Mouse (Mus musculus): ENCODE results near the gene Hoxb5. TPM values are rescaled to one million over a fixed set of nuclear protein-coding genes. Genes with fewer than 3 reads are reported as not detected.
A peak's percentile ranks its signal among the peaks of the same experiment; 100 is the strongest.

Hoxb5 gene
- polyA plus RNA-seq, 1 experiment from 2014 or later: not detected

- Histone ChIP-seq H3K27ac (ENCODE audit: low read length) (no peak within 1 kb of the TSS), H3K4me3 (replicated peaks; ENCODE audit: low read length) (no peak within 1 kb of the TSS), H3K9me3 (ENCODE audit: control insufficient read depth, low read length) (no peaks in the 10 kb centered on the region), H3K4me2 (ENCODE audit: low read length) (peak within 1 kb of the TSS; percentile 2; the same call in 1 of the 2 replicates), H3K4me1 (replicated peaks; ENCODE audit: control insufficient read depth, insufficient read depth, low read length) (peaks cover 4% of the 10 kb centered on the region; the same call in 1 of the 2 replicates), H3K36me3 (ENCODE audit: control insufficient read depth, insufficient read depth) (no peaks in the 10 kb centered on the region), H3K9ac (replicated peaks; ENCODE audit: low read depth, low read length) (no peak within 1 kb of the TSS), H3K27me3 (replicated peaks; ENCODE audit: control insufficient read depth, insufficient read depth, low read length) (peaks cover 86% of the 10 kb centered on the region)
- 2% methylated on average over 42 of the region's 43 CpGs for WGBS
- ATAC-seq: no peak
Measured at GRCm38 (mm10) chr11:96285771-96286738, 17.1 kb upstream of the Hoxb5 start, which contains the start of gene Hoxb7. Gene Hoxb7 (plus strand): TSS chr11:96286623.

DNA sequence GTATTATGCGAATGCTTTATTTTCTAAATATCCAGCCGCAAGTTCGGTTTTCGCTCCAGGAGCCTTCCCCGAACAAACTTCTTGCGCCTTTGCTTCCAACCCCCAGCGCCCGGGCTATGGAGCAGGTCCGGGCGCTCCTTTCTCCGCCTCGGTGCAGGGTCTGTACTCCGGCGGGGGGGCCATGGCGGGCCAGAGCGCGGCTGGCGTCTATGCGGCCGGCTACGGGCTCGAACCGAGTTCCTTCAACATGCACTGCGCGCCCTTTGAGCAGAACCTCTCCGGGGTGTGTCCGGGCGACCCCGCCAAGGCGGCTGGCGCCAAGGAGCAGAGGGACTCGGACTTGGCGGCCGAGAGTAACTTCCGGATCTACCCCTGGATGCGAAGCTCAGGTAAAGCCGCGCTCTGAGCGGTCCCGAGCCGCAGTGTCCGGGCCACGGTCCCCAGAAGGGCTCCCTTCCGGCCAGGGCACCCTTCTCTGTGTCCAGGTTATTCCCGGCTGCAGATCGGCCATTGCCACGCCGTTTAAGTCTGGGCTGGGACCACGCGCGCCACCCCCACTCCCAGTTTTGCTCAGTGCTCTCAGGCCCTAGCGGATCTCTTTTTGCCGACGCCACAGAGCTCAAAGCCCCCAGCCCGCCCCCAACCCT is 16.3 kb upstream of the Hoxb5 start:
- no peaks in the 10 kb centered on the region for H3K36me3 ChIP-seq (ENCODE audit: control insufficient read depth, insufficient read depth)
- no peak overlapping the region for H3K27ac ChIP-seq (ENCODE audit: low read length)
- H3K4me1 ChIP-seq (replicated peaks; ENCODE audit: control insufficient read depth, insufficient read depth, low read length): peaks cover 4% of the 10 kb centered on the region; the same call in 1 of the 2 replicates
- H3K9ac ChIP-seq (replicated peaks; ENCODE audit: low read depth, low read length): no peak overlapping the region
- peak overlapping the region; percentile 2; the same call in 1 of the 2 replicates for H3K4me2 ChIP-seq (ENCODE audit: low read length)
- under 1% methylated on average over 55 of the region's 55 CpGs for WGBS
- H3K4me3 ChIP-seq (replicated peaks; ENCODE audit: low read length): no peak overlapping the region
- H3K27me3 ChIP-seq (replicated peaks; ENCODE audit: control insufficient read depth, insufficient read depth, low read length): peaks cover 86% of the 10 kb centered on the region
- H3K9me3 ChIP-seq (ENCODE audit: control insufficient read depth, low read length): no peaks in the 10 kb centered on the region
- ATAC-seq: no peak

DNA sequence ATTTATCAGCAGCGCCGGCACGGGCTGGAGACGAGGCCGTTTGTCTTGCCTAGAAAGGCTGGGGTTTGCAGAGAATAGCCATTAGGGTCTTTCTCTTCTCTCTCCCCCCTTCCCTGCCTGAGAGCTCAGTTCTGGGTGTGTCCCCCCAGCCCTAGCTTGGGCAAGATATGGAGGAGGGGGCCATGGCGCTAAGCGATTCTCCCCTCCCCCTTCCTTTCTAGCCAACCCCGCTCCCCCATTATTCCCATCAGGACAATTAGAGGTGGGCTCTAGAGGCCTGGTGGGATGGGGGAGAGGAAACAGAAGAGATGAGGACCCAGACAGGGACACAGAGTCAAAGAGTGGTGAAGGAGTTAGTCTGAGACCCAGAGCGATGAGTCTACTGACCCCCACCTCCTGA is 15.7 kb upstream of the Hoxb5 start:
- no peak overlapping the region for H3K9ac ChIP-seq (replicated peaks; ENCODE audit: low read depth, low read length)
- H3K4me2 ChIP-seq (ENCODE audit: low read length): no peak overlapping the region
- no peaks in the 10 kb centered on the region for H3K36me3 ChIP-seq (ENCODE audit: control insufficient read depth, insufficient read depth)
- peaks cover 86% of the 10 kb centered on the region for H3K27me3 ChIP-seq (replicated peaks; ENCODE audit: control insufficient read depth, insufficient read depth, low read length)
- H3K4me3 ChIP-seq (replicated peaks; ENCODE audit: low read length): no peak overlapping the region
- no peak overlapping the region for H3K27ac ChIP-seq (ENCODE audit: low read length)
- no peaks in the 10 kb centered on the region for H3K9me3 ChIP-seq (ENCODE audit: control insufficient read depth, low read length)
- peaks cover 4% of the 10 kb centered on the region; the same call in 1 of the 2 replicates for H3K4me1 ChIP-seq (replicated peaks; ENCODE audit: control insufficient read depth, insufficient read depth, low read length)
- no peak for ATAC-seq
- 1% methylated on average over 9 of the region's 9 CpGs for WGBS

- 7% methylated on average over 1 of the region's 1 CpGs for WGBS
Measured at GRCm38 (mm10) chr11:96288455-96289221, 14.5 kb upstream of the Hoxb5 start.

DNA sequence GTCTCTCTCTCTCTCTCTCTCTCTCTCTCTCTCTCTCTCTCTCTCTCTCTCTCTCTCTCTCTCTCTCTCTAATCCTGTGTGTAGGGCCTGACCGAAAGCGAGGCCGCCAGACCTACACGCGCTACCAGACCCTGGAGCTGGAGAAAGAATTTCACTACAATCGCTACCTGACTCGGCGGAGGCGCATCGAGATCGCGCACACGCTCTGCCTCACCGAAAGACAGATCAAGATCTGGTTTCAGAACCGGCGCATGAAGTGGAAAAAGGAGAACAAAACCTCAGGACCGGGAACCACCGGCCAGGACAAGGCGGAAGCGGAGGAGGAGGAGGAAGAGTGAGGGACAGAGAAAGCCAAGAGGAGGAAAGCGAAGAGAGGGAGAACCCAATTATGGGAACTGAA is 13.8 kb upstream of the Hoxb5 start:
- Histone ChIP-seq H3K27me3 (replicated peaks; ENCODE audit: control insufficient read depth, insufficient read depth, low read length) (peaks cover 90% of the 10 kb centered on the region), H3K4me2 (ENCODE audit: low read length) (no peak overlapping the region), H3K36me3 (ENCODE audit: control insufficient read depth, insufficient read depth) (no peaks in the 10 kb centered on the region), H3K9ac (replicated peaks; ENCODE audit: low read depth, low read length) (no peak overlapping the region), H3K4me1 (replicated peaks; ENCODE audit: control insufficient read depth, insufficient read depth, low read length) (no peaks in the 10 kb centered on the region; the same call in 1 of the 2 replicates), H3K4me3 (replicated peaks; ENCODE audit: low read length) (no peak overlapping the region), H3K27ac (ENCODE audit: low read length) (no peak overlapping the region), H3K9me3 (ENCODE audit: control insufficient read depth, low read length) (no peaks in the 10 kb centered on the region; the same call in 1 of the 2 replicates)
- no peak for ATAC-seq
- WGBS: under 1% methylated on average over 21 of the region's 21 CpGs

More at GRCm38 (mm10) chr11:96288455-96289221, 14.5 kb upstream of the Hoxb5 start:
- H3K4me3 ChIP-seq (replicated peaks; ENCODE audit: low read length): no peak overlapping the region
- H3K27me3 ChIP-seq (replicated peaks; ENCODE audit: control insufficient read depth, insufficient read depth, low read length): peaks cover 90% of the 10 kb centered on the region
- H3K9ac ChIP-seq (replicated peaks; ENCODE audit: low read depth, low read length): no peak overlapping the region
- H3K9me3 ChIP-seq (ENCODE audit: control insufficient read depth, low read length): no peaks in the 10 kb centered on the region; the same call in 1 of the 2 replicates
- H3K4me2 ChIP-seq (ENCODE audit: low read length): no peak overlapping the region
- peaks cover 4% of the 10 kb centered on the region; the same call in 1 of the 2 replicates for H3K4me1 ChIP-seq (replicated peaks; ENCODE audit: control insufficient read depth, insufficient read depth, low read length)
- ATAC-seq: no peak
- no peak overlapping the region for H3K27ac ChIP-seq (ENCODE audit: low read length)
- H3K36me3 ChIP-seq (ENCODE audit: control insufficient read depth, insufficient read depth): no peaks in the 10 kb centered on the region

GRCm38 (mm10) chr11:96289837-96290236 is 13.3 kb upstream of the Hoxb5 start:
- no peak overlapping the region for H3K9ac ChIP-seq (replicated peaks; ENCODE audit: low read depth, low read length)
- H3K27ac ChIP-seq (ENCODE audit: low read length): no peak overlapping the region
- ATAC-seq: no peak
- 6% methylated on average over 6 of the region's 6 CpGs for WGBS
- no peaks in the 10 kb centered on the region for H3K36me3 ChIP-seq (ENCODE audit: control insufficient read depth, insufficient read depth)
- H3K4me1 ChIP-seq (replicated peaks; ENCODE audit: control insufficient read depth, insufficient read depth, low read length): no peaks in the 10 kb centered on the region; the same call in 1 of the 2 replicates
- peaks cover 90% of the 10 kb centered on the region for H3K27me3 ChIP-seq (replicated peaks; ENCODE audit: control insufficient read depth, insufficient read depth, low read length)
- no peaks in the 10 kb centered on the region; the same call in 1 of the 2 replicates for H3K9me3 ChIP-seq (ENCODE audit: control insufficient read depth, low read length)
- H3K4me3 ChIP-seq (replicated peaks; ENCODE audit: low read length): no peak overlapping the region
- H3K4me2 ChIP-seq (ENCODE audit: low read length): no peak overlapping the region

DNA sequence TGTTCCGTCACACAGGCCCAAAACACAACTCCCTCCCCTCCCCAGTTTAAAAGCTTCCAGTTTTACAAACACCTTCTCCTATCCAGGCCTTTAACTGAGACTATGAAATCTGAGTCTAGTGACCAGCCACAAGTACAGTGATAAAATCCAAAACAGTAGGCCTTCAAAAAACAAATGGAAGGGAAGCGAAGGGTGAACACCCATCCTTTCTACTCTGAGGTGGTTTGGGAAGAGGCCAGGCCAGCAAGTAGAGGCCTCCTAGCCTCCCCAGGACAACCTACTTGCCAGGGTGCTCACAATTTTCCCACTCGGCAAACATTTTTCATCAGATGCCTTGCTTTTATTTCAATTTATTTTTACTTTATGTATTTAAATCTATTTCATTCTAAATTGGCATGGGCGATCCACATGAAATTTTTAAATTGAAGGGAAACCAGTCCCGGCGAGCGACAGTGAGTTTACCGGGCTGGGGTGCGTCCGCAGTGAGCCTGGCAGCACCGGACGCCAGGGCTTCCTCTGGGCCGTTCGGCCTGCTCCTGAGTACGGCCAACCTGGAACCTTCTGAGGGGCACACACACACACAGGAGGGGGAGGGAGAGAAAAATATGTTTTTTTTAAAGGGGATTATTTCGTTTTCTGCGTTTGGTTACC is 12.3 kb upstream of the Hoxb5 start:
- 3% methylated on average over 17 of the region's 17 CpGs for WGBS
- no peaks in the 10 kb centered on the region; the same call in 1 of the 2 replicates for H3K9me3 ChIP-seq (ENCODE audit: control insufficient read depth, low read length)
- no peak overlapping the region for H3K27ac ChIP-seq (ENCODE audit: low read length)
- no peaks in the 10 kb centered on the region for H3K36me3 ChIP-seq (ENCODE audit: control insufficient read depth, insufficient read depth)
- H3K4me2 ChIP-seq (ENCODE audit: low read length): no peak overlapping the region
- ATAC-seq: no peak
- H3K27me3 ChIP-seq (replicated peaks; ENCODE audit: control insufficient read depth, insufficient read depth, low read length): peaks cover 93% of the 10 kb centered on the region
- no peaks in the 10 kb centered on the region for H3K4me1 ChIP-seq (replicated peaks; ENCODE audit: control insufficient read depth, insufficient read depth, low read length)
- no peak overlapping the region for H3K4me3 ChIP-seq (replicated peaks; ENCODE audit: low read length)
- H3K9ac ChIP-seq (replicated peaks; ENCODE audit: low read depth, low read length): no peak overlapping the region

GRCm38 (mm10) chr11:96291681-96292564 is 11.2 kb upstream of the Hoxb5 start, which contains the start of gene Hoxb6:
Gene Hoxb6 (plus strand): TSS chr11:96292476.
- Histone ChIP-seq H3K36me3 (ENCODE audit: control insufficient read depth, insufficient read depth) (no peaks in the 10 kb centered on the region), H3K4me3 (replicated peaks; ENCODE audit: low read length) (no peak within 1 kb of the TSS), H3K9ac (replicated peaks; ENCODE audit: low read depth, low read length) (no peak within 1 kb of the TSS), H3K4me2 (ENCODE audit: low read length) (no peak within 1 kb of the TSS), H3K27me3 (replicated peaks; ENCODE audit: control insufficient read depth, insufficient read depth, low read length) (peaks cover 93% of the 10 kb centered on the region), H3K27ac (ENCODE audit: low read length) (no peak within 1 kb of the TSS), H3K4me1 (replicated peaks; ENCODE audit: control insufficient read depth, insufficient read depth, low read length) (no peaks in the 10 kb centered on the region), H3K9me3 (ENCODE audit: control insufficient read depth, low read length) (no peaks in the 10 kb centered on the region; the same call in 1 of the 2 replicates)
- 2% methylated on average over 22 of the region's 22 CpGs for WGBS
- no peak for ATAC-seq
